Mouse (Mus musculus) neural tube, embryonic 11.5 days (tissue): ENCODE results near the gene Smarca2. TPM values are rescaled to one million over a fixed set of nuclear protein-coding genes. Genes with fewer than 3 reads are reported as not detected.

ENCODE experiments used
- ATAC-seq: fragments of 200-750 bp; cut with Nextera tagmentation; 2 replicates; pipeline ENCODE4 v1.8.0; 2017; ENCODE audit warnings: moderate number of reproducible peaks, mild to moderate bottlenecking, moderate TSS enrichment, moderate library complexity; ENCODE audit not compliant: insufficient read depth, low FRiP score, low TSS enrichment
- DNase-seq: peaks from one replicate; pipeline ENCODE4 v3.0.0-alpha.2; 2015; ENCODE audit warnings: low spot score
- H3K27ac ChIP-seq: fragments of 300-500 bp; sonication (generic); 2 replicates; pipeline ENCODE4 v1.5.1; 2014; ENCODE audit warnings: low read depth, mild to moderate bottlenecking, low read length
- H3K27me3 ChIP-seq: fragments of 300-500 bp; sonication (generic); 2 replicates; pipeline ENCODE4 v1.6.1; 2014; ENCODE audit warnings: mild to moderate bottlenecking, low read length, mixed read lengths; ENCODE audit not compliant: control insufficient read depth, insufficient read depth
- H3K36me3 ChIP-seq: fragments of 300-500 bp; sonication (generic); 2 replicates; pipeline ENCODE4 v1.6.1; 2014; ENCODE audit warnings: mild to moderate bottlenecking, low read length, moderate library complexity, mixed read lengths; ENCODE audit not compliant: control insufficient read depth, insufficient read depth
- H3K4me1 ChIP-seq: fragments of 300-500 bp; sonication (generic); 2 replicates; pipeline ENCODE4 v1.6.1; 2014; ENCODE audit warnings: low read length, mixed read lengths; ENCODE audit not compliant: control insufficient read depth, insufficient read depth
- H3K4me2 ChIP-seq: fragments of 300-500 bp; sonication (generic); 2 replicates; pipeline ENCODE4 v1.6.1; 2014; ENCODE audit warnings: low read depth, mild to moderate bottlenecking, moderate library complexity
- H3K4me3 ChIP-seq: fragments of 300-500 bp; sonication (generic); 2 replicates; pipeline ENCODE4 v1.5.1; 2014; ENCODE audit warnings: low read depth, low read length
- H3K9ac ChIP-seq: fragments of 300-500 bp; sonication (generic); 2 replicates; pipeline ENCODE4 v1.6.1; 2014; ENCODE audit warnings: mild to moderate bottlenecking, low read length
- H3K9me3 ChIP-seq: fragments of 300-500 bp; sonication (generic); 2 replicates; pipeline ENCODE4 v1.6.1; 2016; ENCODE audit warnings: low read length; ENCODE audit not compliant: control insufficient read depth
- WGBS: fragments of 180-500 bp; shearing (Covaris S2); extraction: QIAGEN DNeasy Blood & Tissue Kit; methylation state at CpG from one replicate; pipeline ENCODE4 v1.1.7; 2014; 5-methylcytosine and 5-hydroxymethylcytosine counted together
- polyA plus RNA-seq: library from polyadenylated mRNA; unstranded; fragments of >200 nt; fragmentation: Nextera tagmentation; extraction: Ambion mirVana; gene quantifications from 2 replicates; pipeline ENCODE4 v1.2.1, GENCODE M21; 2014

The Smarca2 gene
- polyA plus RNA-seq, result 26.1 and 28.6 TPM in 2 replicates

DNA sequence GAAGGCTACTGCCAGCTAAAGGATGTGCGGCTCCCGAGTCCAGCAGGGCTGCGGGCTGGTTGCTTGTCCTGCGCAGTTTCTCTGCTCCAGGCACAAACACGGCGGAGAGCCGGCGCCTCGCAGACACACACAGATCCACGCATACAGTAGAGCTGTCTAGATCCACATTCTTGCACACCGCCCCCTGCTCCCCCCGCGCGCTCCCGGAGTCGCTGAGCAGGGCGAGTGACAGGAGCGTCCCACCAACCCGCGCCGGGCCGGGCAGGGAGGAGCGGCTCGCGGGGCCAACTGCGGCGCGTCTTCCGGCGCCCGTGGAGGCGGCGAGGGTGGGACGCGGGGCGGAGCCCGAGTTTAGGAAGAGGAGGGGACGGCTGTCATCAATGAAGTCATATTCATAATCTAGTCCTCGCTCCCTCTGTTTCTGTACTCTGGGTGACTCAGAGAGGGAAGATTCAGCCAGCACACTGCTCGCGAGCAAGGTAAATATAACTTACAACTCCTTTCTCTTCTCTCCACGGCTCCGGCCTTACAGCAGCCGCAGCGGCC, at the start of gene Smarca2:
Gene Smarca2, plus strand, starts transcription at position 296 of the 546 bp plus-strand sequence.
- H3K27ac ChIP-seq, result no peak within 1 kb of the TSS
- ATAC-seq (peak; percentile 90), DNase-seq (peak; percentile 97)
- peak within 1 kb of the TSS; percentile 100 for H3K4me2 ChIP-seq
- H3K27me3 ChIP-seq, result peaks cover 30% of the 10 kb centered on the region
- peaks cover 14% of the 10 kb centered on the region for H3K4me1 ChIP-seq
- no peaks in the 10 kb centered on the region for H3K36me3 ChIP-seq
- peak within 1 kb of the TSS; percentile 48 for H3K4me3 ChIP-seq
- H3K9me3 ChIP-seq, result no peaks in the 10 kb centered on the region
- WGBS, result 0% methylated on average over 45 of the region's 45 CpGs
- peak within 1 kb of the TSS; percentile 36 for H3K9ac ChIP-seq

DNA sequence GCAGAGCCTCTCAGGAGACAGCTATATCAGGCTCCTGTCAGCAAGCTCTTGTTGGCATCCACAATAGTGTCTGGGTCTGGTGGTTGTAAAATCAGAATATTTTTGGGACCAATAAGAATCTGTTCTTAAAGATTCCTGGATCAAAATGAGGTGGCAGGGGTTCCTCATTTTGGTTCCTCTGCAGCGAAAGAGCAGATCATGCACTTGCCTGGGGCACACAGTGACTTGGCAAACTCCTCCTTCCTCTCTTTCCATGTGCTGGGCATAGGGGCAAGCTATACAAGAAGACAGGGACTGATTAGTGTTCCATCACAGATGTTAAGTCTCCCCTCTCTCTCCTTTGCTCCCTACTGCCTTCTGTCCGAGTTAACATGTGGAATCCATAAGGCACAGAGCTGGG, 40.0 kb upstream of the Smarca2 start:
- H3K27me3 ChIP-seq, result no peaks in the 10 kb centered on the region
- 54% methylated on average over 2 of the region's 2 CpGs for WGBS
- no peak for ATAC-seq
- no peaks in the 10 kb centered on the region for H3K9me3 ChIP-seq
- H3K4me1 ChIP-seq, result no peaks in the 10 kb centered on the region
- no peaks in the 10 kb centered on the region for H3K36me3 ChIP-seq
- no peak overlapping the region for H3K4me3 ChIP-seq
- DNase-seq, result no peak
- H3K27ac ChIP-seq, result no peak overlapping the region
- no peak overlapping the region for H3K4me2 ChIP-seq
- no peak overlapping the region for H3K9ac ChIP-seq

DNA sequence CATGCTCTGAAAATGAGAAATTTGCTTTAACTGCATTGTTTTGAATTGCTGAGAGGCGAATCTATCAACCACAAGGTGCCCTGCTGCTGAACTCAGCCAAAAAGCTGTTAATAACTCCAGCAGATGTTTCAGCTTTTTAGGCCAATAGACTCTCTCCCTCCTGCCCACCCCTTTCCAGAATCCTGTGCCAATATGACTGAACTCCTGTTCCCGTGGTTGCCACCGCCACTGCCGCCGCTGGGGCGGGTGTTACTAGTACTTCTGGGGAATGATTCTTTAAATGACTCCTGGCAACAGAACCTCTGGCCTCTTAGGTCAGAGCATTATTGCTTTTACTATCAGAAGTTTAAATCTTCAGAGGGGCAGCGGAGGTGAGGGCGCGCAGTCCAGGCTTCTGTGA, 38.7 kb upstream of the Smarca2 start:
- H3K27ac ChIP-seq, result no peak overlapping the region
- H3K4me2 ChIP-seq, result no peak overlapping the region
- H3K9me3 ChIP-seq, result no peaks in the 10 kb centered on the region
- H3K27me3 ChIP-seq, result no peaks in the 10 kb centered on the region
- peak; percentile 44 for DNase-seq
- ATAC-seq, result no peak
- H3K36me3 ChIP-seq, result no peaks in the 10 kb centered on the region
- 59% methylated on average over 9 of the region's 9 CpGs for WGBS
- no peak overlapping the region for H3K9ac ChIP-seq
- H3K4me3 ChIP-seq, result no peak overlapping the region
- H3K4me1 ChIP-seq, result no peaks in the 10 kb centered on the region

DNA sequence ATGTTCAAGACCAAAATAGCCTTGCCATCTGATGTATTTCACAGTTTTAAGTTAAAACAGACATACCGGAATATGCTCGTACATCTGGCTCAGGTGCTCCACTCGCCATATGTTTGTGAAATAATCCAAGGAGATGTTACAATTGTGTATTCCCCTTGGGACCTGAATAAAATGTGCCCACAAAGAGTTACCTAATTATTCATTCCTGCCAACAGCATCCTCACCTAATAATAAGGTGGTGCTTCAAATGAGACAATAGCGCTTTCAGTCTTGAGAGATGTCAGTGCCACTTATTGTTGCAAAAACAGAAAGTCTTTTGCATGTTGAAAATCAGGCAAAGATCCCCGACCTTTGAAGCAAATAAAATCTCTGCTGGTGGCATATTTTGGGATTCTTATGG, 36.6 kb upstream of the Smarca2 start:
- 89% methylated on average over 5 of the region's 5 CpGs for WGBS
- ATAC-seq (no peak), DNase-seq (no peak)
- Histone ChIP-seq H3K9me3 (no peaks in the 10 kb centered on the region), H3K4me2 (no peak overlapping the region), H3K4me3 (no peak overlapping the region), H3K36me3 (no peaks in the 10 kb centered on the region), H3K27ac (no peak overlapping the region), H3K9ac (no peak overlapping the region), H3K4me1 (no peaks in the 10 kb centered on the region), H3K27me3 (no peaks in the 10 kb centered on the region)

DNA sequence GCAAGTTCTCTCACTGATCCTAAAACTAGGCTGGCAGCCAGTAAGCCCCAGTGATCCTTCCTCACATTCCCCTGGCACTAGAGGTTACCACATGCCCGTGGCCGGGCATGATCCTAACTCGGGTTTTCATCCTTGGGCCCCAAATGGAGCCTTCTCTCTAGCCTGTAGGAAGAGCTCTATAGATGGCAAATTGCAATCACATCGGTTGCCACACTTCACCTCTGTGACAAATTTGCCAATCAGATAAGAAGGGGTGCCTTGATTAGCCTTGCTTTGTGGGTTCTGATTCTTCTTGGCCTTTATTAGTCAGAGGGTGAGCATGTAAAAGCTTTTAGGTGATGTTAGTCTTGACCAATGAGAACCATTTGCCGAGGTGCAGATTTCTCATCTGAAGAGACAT, 35.9 kb upstream of the Smarca2 start:
- no peak overlapping the region for H3K4me2 ChIP-seq
- H3K27me3 ChIP-seq, result no peaks in the 10 kb centered on the region
- no peak overlapping the region for H3K27ac ChIP-seq
- H3K9ac ChIP-seq, result no peak overlapping the region
- no peaks in the 10 kb centered on the region for H3K9me3 ChIP-seq
- H3K36me3 ChIP-seq, result no peaks in the 10 kb centered on the region
- 92% methylated on average over 5 of the region's 5 CpGs for WGBS
- no peak overlapping the region for H3K4me3 ChIP-seq
- H3K4me1 ChIP-seq, result no peaks in the 10 kb centered on the region
- DNase-seq, result no peak
- ATAC-seq, result no peak

DNA sequence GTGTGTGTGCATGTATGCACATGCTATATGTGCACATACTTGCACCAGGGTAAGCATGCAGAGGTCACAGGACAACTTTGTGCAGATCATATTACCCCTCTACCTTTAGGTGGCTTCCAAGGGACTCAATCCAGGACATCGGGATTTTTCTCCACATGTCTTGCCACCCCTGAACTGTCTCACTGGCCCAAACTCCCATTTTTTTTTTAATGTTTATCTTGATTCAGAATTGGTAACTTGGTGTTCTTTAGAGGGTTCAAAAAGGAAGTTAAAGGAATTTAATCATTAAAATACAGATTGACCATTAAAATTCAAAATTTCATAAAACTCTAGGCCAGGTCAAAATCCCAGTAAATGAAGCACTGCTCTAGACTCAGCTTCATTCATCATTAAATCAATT, 35.4 kb upstream of the Smarca2 start:
- no peak overlapping the region for H3K9ac ChIP-seq
- no peaks in the 10 kb centered on the region for H3K9me3 ChIP-seq
- H3K27ac ChIP-seq, result no peak overlapping the region
- no peak overlapping the region for H3K4me3 ChIP-seq
- 84% methylated on average over 1 of the region's 1 CpGs for WGBS
- DNase-seq (no peak), ATAC-seq (no peak)
- H3K4me2 ChIP-seq, result no peak overlapping the region
- no peaks in the 10 kb centered on the region for H3K4me1 ChIP-seq
- H3K36me3 ChIP-seq, result no peaks in the 10 kb centered on the region
- no peaks in the 10 kb centered on the region for H3K27me3 ChIP-seq

DNA sequence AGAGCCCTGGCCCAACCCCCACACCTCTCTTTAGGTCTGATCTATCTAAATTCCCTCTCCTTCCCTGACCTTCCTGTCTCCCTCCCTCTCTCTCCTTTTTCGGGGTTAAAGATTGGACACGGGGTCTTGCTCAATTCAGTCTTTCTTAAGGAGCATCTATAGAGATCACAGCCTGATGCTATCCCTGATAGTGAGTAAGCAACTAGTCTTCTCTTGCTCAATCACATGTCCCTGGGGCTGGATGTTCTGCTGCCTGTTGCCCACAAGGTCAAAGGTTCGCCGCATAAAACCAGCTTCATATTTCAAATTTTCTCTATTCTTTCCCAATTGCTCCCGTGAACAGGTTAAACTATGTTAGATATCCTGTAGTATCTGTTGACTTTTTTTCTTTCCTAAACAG, 25.2 kb upstream of the Smarca2 start:
- H3K9me3 ChIP-seq, result no peaks in the 10 kb centered on the region
- H3K36me3 ChIP-seq, result no peaks in the 10 kb centered on the region
- DNase-seq (no peak), ATAC-seq (no peak)
- H3K4me1 ChIP-seq, result no peaks in the 10 kb centered on the region
- H3K27ac ChIP-seq, result no peak overlapping the region
- no peak overlapping the region for H3K4me3 ChIP-seq
- H3K9ac ChIP-seq, result no peak overlapping the region
- H3K4me2 ChIP-seq, result no peak overlapping the region
- no peaks in the 10 kb centered on the region for H3K27me3 ChIP-seq
- 78% methylated on average over 5 of the region's 5 CpGs for WGBS

DNA sequence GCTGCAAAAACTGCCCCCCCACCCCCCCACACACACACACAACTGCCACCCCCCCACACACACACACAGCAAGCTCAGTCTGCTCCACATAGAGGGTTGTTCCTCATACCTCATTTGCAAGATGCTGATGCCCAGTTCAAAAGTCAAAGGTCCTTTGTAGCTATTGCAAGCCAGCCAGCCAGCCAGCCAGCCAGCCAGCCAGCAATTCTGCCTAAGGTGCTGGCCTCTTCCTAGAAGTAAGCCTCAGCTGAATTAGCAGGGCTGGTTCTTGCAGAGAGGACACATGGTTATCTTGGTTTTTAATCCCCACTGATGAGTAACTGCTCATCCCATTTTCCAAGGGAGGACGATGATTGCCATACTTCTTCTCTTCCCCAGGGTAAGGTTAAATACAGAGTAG, 24.8 kb upstream of the Smarca2 start:
- H3K27me3 ChIP-seq, result no peaks in the 10 kb centered on the region
- no peaks in the 10 kb centered on the region for H3K36me3 ChIP-seq
- WGBS, result 94% methylated on average over 1 of the region's 1 CpGs
- H3K9ac ChIP-seq, result no peak overlapping the region
- H3K4me1 ChIP-seq, result no peaks in the 10 kb centered on the region
- DNase-seq (no peak), ATAC-seq (no peak)
- H3K27ac ChIP-seq, result no peak overlapping the region
- H3K4me2 ChIP-seq, result no peak overlapping the region
- no peak overlapping the region for H3K4me3 ChIP-seq
- H3K9me3 ChIP-seq, result no peaks in the 10 kb centered on the region

DNA sequence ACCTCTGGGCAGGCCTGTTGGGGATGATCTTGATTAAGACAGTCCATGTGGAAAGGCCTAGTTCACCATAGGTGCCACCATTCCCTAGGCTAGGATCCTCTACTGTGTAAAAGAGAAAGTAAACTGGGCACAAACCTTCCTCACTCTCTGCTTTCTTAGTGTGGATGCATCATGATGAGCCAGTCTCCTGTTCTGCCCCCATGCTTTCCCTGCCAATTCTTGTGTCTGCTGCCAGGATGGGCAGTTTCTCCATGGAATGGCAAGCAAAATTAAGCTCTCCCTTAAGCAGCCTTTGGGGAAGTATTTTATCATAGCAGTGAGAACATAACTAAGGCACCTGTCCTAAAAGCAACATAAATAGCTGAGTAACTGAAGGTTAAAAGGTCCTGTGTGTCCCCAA, 10.2 kb upstream of the Smarca2 start:
- Histone ChIP-seq H3K36me3 (no peaks in the 10 kb centered on the region), H3K4me3 (no peak overlapping the region), H3K27ac (no peak overlapping the region), H3K9me3 (no peaks in the 10 kb centered on the region), H3K4me1 (no peaks in the 10 kb centered on the region), H3K4me2 (no peak overlapping the region), H3K27me3 (no peaks in the 10 kb centered on the region), H3K9ac (no peak overlapping the region)
- ATAC-seq (no peak), DNase-seq (no peak)
